Mouse (Mus musculus) ES-E14 (cell line): Measurements from ENCODE around the gene Pml.

ENCODE experiments used
- CHD2 ChIP-seq: IDR thresholded peaks from 2 replicates; pipeline ENCODE4 v1.6.1; 2014; ENCODE audit warnings: mild to moderate bottlenecking, low read depth, low read length, inconsistent platforms
- HCFC1 ChIP-seq: IDR thresholded peaks from 2 replicates; pipeline ENCODE4 v1.6.1; 2012; ENCODE audit warnings: low read length, inconsistent platforms, borderline replicate concordance; ENCODE audit not compliant: insufficient read depth
- MAFK ChIP-seq: IDR thresholded peaks from 2 replicates; pipeline ENCODE4 v1.6.1; 2014; ENCODE audit warnings: mild to moderate bottlenecking, low read depth, low read length, inconsistent platforms; ENCODE audit not compliant: insufficient read depth
- ZC3H11A ChIP-seq: IDR thresholded peaks from 2 replicates; pipeline ENCODE4 v1.6.1; 2012; ENCODE audit warnings: low read depth, mild to moderate bottlenecking, inconsistent platforms, low read length, borderline replicate concordance
- ZNF384 ChIP-seq: IDR thresholded peaks from 2 replicates; pipeline ENCODE4 v1.6.1; 2012; ENCODE audit warnings: low read depth, low read length, inconsistent platforms

DNA sequence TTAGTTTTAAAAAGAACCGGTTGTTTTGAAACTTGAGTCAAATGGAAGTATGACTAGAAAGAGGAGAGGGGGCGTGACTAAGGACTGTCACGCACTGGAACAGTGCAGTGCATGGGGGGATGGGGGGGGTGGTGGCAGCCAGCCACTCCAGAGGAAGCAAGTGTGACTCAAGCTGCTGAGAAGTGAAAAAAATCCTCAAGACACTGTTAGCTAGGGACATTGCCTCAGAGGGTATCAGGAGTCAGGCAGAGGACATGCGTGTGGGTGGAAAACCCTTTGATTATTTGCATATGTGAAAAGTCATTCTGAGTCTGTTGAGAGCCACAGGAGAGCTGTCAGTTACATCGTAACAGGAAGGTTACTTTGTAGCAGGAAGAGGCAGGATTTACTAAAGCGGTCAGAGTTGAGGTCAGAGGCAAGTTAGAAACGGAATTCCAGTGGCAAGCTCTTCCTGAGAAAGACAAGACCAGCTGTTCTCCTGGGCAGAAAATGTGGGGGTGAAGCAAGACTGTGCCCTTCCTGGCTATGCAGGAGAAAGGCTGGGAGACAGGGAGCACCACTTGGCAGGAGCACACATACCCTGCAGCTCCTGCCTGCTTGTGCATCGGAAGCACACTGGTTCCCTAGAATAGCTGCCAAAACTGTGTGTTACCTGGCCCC, 25.7 kb upstream of the Pml start:
- TF ChIP-seq CHD2, result no peak
- peak; percentile 62 for TF ChIP-seq MAFK
- TF ChIP-seq ZC3H11A, result no peak
- no peak for TF ChIP-seq HCFC1
- TF ChIP-seq ZNF384, result peak; percentile 86
